Mouse (Mus musculus): ENCODE measurements around the gene Actr3.

The Actr3 gene

GRCm38 (mm10) chr1:125350843-125351242 is 84.7 kb downstream of the Actr3 start:
- no peak for DNase-seq

GRCm38 (mm10) chr1:125345854-125346253 is 89.7 kb downstream of the Actr3 start:
- no peak for DNase-seq

- DNase-seq: no peak
Observed at GRCm38 (mm10) chr1:125345448-125345847, 90.1 kb downstream of the Actr3 start.

GRCm38 (mm10) chr1:125343105-125343504 is 92.4 kb downstream of the Actr3 start:
- no peak for DNase-seq

Data from liver (tissue).